Mouse (Mus musculus) kidney, adult 2 months (tissue): ENCODE measurements around the gene Eif3a.

ENCODE experiments used
- CTCF ChIP-seq: fragments of 200-500 bp; conservative IDR thresholded peaks from 2 replicates; pipeline ENCODE4 v1.5.1; 2011; ENCODE audit warnings: low read depth, mild to moderate bottlenecking, control low read depth, low read length, moderate library complexity, mixed read lengths; ENCODE audit not compliant: insufficient read depth, insufficient read length
- POLR2A ChIP-seq: fragments of 200-500 bp; IDR thresholded peaks from one replicate; pipeline ENCODE4 v1.6.1; 2011; ENCODE audit warnings: low read depth, low read length, control low read depth

DNA sequence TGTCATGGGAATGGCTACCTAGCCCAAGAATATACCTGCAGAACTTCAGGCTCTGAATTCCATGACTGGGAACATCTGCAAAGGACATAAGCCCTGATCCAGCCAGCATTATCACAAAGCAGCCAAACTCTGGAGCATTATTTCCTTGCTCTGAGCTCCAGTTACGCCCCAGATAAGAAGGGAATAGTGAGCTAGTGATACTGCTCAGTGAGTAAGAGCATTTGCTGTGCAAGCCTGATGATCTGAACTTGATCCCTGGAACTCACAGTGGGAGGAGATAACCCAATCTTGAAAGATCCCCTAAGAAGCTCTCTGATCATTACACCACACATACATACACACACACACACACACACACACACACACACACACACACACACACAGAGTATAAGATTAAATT lies 59.2 kb downstream of the Eif3a start:
- TF ChIP-seq CTCF (no peak), POLR2A (no peak)
